Mouse (Mus musculus): ENCODE results near the gene Hip1r.

Gene Hip1r

GRCm38 (mm10) chr5:123973299-123974178 lies at the start of gene Hip1r:
TSS of gene Hip1r (plus strand) at chr5:123973628.
- in situ Hi-C loops (cut with MboI, MseI) = loop anchor here (25.0 kb wide), 1 partner anchor 764 kb away; the partner anchor contains the start of gene Dnah10

DNA sequence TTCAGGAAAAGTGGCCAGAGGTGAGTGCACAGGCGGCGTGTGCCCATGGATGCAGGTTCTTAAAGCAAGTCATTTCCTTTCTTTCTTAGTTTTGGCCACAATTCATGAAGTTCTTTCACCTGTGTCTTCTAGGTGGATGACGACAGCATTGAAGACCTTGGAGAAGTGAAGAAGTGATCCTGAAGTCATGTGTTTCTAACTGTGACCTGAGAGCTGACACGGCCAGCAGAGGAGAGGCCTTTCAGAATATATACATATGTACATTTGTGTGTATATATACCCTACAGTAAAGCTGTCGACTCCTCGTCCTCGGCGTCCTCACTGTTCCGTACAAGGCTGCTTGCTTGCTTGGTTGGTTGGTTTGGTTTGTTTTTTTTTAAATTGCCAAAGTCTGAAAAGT lies 46.3 kb upstream of the Hip1r start, which contains the start of gene Gm43518:
Gm43518 (plus strand) TSS at position 301 of the 400 bp plus-strand sequence.
- in situ Hi-C loops (cut with MboI, MseI) = no loop called here

- in situ Hi-C loops (cut with MboI, MseI) = no loop called here
Measured at GRCm38 (mm10) chr5:123930508-123930989, 42.9 kb upstream of the Hip1r start, which contains the start of gene Ccdc62. TSS of gene Ccdc62 (plus strand) at chr5:123930679.

- in situ Hi-C loops (cut with MboI, MseI) = no loop called here
Measured at GRCm38 (mm10) chr5:123931131-123931530, 42.3 kb upstream of the Hip1r start.

DNA sequence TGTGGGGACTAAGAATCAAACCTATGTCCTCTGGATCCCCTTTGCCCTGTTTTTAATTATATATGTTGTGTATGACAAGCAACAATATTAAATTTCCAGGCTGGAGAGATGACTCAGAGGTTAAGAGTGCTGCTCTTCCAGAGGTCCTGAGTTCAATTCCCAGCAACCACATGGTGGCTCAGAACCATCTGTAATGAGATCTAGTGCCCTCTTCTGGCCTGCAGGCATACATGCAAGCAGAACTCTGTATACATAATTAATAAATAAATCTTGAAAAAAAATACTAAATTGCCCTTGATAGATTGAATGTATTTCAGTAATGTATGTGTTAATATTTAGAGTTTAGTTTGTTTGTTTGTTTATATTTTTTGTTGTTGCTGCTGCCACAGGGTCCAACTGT lies 40.5 kb upstream of the Hip1r start:
- in situ Hi-C loops (cut with MboI, MseI) = no loop called here

- in situ Hi-C loops (cut with MboI, MseI) = no loop called here
Measured at GRCm38 (mm10) chr5:123933556-123933955, 39.9 kb upstream of the Hip1r start.

GRCm38 (mm10) chr5:123933957-123934591 lies 39.4 kb upstream of the Hip1r start:
- in situ Hi-C loops (cut with MboI, MseI) = no loop called here

DNA sequence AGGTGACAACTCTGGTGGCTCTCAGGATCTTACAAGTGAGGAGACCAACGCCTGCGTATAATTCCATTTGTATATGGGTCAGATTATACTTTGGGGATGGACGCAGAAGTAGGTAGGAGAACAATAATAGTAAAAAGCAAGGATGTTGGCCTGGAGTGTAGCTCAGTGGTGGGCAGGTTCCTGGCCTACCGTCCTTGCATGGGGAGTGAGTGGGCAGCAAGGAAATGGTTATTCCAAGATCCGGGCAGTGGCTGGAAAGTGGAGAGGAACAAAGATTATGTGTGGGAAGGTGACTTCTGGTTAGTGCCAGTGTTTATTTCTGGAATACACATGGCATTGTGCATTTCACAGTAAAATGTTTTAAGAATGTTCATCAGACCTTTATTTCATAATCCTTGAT lies 37.5 kb upstream of the Hip1r start:
- in situ Hi-C loops (cut with MboI, MseI) = no loop called here

DNA sequence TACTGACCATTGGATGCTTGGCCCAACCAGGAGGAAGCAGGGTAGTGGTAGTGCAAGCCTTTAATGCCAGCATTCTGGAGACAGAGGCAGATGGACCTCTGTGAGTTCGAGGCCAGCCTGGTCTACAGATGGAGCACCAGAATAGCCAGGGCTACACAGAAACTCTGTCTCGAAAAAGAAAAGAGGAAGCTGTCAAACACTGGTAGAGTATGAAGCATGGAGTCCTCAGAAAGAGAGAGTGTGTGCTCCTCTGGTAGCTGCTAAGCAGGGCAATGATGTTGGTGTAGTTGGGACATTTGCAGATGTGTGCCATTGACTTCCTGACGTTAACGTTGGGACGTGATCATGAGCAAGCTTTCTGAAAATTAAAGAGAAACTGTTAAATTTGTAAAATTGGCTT lies 34.9 kb upstream of the Hip1r start:
- in situ Hi-C loops (cut with MboI, MseI) = no loop called here

GRCm38 (mm10) chr5:123946546-123946945 lies 26.9 kb upstream of the Hip1r start:
- in situ Hi-C loops (cut with MboI, MseI) = no loop called here

DNA sequence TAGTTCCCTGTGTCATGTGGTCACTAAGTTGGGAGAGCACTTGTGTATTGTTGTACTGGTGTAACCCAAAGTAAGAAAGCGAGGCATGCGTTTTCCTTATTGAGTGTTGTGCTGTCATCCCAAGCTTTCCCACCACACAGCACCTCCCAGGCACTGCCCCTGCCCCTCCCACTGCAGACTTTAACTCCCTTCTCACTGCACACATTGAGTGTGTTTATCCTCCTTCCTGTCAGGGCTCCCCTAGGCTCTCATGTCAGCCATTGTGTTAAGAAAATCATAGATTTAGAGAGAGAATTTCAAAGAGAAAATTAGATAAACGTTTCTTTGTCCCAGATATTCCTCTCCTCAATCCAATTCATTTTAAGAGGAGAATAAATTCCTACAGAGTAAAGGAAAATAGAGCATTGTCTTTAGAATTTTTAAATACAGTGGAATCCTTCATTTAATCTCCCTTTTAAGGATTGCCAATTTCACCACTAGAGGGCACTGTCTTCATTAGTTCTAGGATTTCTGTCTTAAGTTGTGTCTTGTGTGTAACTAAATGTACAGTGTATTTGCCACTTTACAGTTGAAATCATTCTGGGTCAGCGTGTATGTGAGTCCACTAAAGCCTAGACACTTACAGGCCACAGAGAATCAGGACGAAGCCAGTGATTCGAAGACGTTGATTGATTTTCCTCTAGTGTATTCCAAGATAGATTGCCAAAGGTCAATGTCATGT lies 26.2 kb upstream of the Hip1r start:
- in situ Hi-C loops (cut with MboI, MseI) = no loop called here

DNA sequence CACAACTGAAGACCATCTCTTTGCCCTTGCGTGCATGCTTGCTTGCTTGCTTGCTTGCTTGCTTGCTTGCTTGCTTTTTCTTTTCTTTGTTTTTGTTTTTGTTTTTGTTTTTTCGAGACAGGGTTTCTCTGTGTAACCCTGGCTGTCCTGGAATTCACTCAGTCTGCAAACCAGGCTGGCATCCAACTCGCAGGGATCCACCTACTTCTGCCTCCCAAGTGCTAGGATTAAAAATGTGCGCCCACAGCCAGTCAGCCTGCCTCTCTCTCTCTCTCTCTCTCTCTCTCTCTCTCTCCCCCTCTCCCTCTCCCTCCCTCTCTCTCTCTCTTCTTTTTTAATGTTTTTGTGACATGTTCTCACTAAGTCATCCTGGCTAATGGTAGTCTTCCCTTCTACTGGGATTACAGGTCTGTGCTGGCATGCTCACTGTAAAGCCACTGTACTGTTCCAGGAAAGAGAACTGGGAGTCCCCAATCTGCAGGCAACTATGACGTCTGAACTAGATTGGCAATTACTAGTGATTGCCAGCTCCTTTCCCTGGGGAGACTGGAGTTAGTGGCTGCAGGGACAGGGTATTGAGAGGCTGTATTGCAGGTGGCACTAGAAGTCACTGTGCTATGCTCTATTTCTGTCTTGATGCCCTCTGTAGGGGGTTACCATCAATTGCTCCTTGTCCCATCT lies 20.9 kb upstream of the Hip1r start:
- in situ Hi-C loops (cut with MboI, MseI) = loop anchor here (5.0 to 25.0 kb wide), 3 partner anchors 35 to 1392 kb away; partner anchors contain the start of genes Dnah10 and Scarb1

GRCm38 (mm10) chr5:123957213-123957612 lies 16.2 kb upstream of the Hip1r start:
- in situ Hi-C loops (cut with MboI, MseI) = loop anchor here (10.0 to 25.0 kb wide), 2 partner anchors 780 to 1388 kb away; partner anchors contain the start of genes Dnah10 and Scarb1

DNA sequence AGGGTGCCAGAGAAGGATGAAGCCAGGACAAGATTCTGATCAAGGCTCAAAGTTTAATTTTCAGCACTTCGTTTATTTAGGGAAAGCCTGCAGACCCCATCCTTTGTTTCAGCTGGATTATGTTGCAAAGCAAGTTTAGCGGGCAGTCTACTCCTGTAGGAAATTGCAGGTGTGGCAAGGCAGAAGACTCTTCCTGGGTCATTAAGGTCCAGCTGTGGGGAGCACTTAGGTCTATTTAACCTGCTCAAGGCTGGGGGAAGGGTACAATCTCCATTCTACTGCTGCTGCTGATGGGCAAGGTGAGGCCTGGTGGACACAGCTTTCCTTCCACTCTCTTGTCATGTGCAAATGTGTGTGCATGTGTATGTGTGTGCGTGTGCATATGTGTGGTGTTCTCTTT lies 14.4 kb upstream of the Hip1r start:
- in situ Hi-C loops (cut with MboI, MseI) = loop anchor here (10.0 to 25.0 kb wide), 2 partner anchors 778 to 1386 kb away; partner anchors contain the start of genes Dnah10 and Scarb1

DNA sequence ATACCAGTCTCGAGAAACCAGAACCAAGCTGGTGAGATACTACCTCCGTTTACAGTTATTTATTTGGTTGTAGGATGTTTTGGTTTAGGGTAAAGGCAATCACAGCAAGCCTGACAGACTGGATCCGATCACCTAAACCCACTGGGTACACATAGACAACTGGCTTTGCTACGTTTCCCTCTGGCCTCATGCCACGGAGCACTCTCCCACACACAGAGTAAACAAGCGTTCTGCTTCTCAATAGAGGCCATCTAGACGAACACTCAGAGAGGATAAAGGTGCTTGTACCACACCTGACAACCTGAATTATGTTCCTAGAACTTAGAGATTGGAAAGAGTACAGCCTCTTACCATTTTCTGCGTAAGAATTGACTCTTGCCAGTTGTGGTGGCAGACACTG lies 13.3 kb upstream of the Hip1r start:
- in situ Hi-C loops (cut with MboI, MseI) = loop anchor here (25.0 kb wide), 1 partner anchor 777 kb away; the partner anchor contains the start of gene Dnah10

DNA sequence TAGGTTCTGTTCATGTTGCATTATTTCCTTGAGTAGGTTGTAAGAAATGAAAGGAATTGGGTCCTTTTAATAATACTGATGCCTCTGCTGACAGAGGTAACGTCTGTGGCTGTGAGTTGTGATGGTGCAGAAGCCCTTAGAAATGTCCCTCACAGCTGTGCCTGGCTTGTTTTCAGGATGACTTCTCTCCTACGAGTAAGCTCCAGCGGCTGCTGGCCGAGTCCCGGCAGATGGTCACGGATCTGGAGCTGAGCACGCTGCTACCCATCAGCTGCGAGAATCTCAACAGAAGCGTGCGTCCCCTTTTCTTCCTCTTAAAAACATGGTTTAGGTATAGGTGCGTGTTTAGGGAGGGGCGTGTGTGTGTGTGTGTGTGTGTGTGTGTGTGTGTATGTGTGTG lies 12.4 kb upstream of the Hip1r start:
- in situ Hi-C loops (cut with MboI, MseI) = loop anchor here (25.0 kb wide), 1 partner anchor 776 kb away; the partner anchor contains the start of gene Dnah10

GRCm38 (mm10) chr5:123964208-123964607 lies 9.2 kb upstream of the Hip1r start:
- in situ Hi-C loops (cut with MboI, MseI) = loop anchor here (25.0 kb wide), 1 partner anchor 773 kb away; the partner anchor contains the start of gene Dnah10

GRCm38 (mm10) chr5:123966759-123967158 lies 6.7 kb upstream of the Hip1r start:
- in situ Hi-C loops (cut with MboI, MseI) = loop anchor here (25.0 kb wide), 1 partner anchor 771 kb away; the partner anchor contains the start of gene Dnah10

DNA sequence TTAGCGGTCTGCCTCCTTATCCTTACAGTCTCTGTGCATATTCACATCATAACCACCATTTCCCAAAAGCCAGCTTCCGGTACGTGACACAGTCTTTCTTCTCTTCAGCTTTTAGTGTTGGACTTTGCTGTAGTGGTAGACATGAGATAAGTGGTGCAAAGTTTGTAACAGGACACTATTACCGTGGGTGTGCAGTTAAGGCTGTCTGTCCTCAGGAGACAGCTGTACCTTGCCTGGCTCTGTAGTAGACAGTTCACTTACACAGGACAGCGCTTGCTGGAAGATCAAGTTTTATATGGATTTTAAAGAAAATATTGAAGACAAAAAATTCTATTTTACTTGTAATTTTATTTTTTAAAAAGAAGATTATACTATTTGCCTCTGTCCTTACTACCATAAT lies 5.0 kb upstream of the Hip1r start:
- in situ Hi-C loops (cut with MboI, MseI) = loop anchor here (25.0 kb wide), 1 partner anchor 769 kb away; the partner anchor contains the start of gene Dnah10

DNA sequence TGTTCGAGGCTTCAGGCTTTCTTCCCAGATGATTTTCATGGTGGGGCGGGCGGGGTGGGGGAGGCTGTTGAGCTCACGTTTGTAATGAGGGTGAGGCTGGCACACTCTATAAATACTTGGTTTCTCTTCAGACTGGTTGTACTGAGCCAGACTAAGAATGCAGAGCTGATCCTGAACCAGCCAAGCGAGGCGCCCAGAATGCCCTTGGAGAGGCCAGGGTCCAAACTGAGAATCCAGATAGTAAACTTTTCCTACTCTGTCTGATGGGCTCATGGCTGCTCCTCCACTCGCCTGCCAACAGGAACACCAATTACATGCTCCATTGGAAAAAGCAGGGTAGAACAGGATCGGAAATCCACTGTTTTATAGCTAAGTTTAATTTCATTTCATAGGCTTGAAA lies 4.2 kb upstream of the Hip1r start:
- in situ Hi-C loops (cut with MboI, MseI) = loop anchor here (25.0 kb wide), 1 partner anchor 768 kb away; the partner anchor contains the start of gene Dnah10

All from regulatory T cell (primary cell).